Comparison of ENCODE assay signal across 16 mouse cellular contexts in genomic region chr11:113727992-113728391, GRCm38 (mm10). TPM values are rescaled to one million over a fixed set of nuclear protein-coding genes. Genes with fewer than 3 reads are reported as not detected.
DNase-seq lines count a peak whose midpoint lies in the region; ATAC-seq and TF ChIP-seq lines count a peak whose summit lies in the region.
"Had no signal": no experiment of that assay in that cellular context is flagged by ENCODE, and none has a peak within 500 bp of the region (broad histone marks: within the 10 kb centered on the region; RNA-seq: fewer than 3 reads in every experiment).

No protein-coding gene starts in this region.

- no peak for ATAC-seq in limb, embryonic 14.5 days (ENCODE audit: low FRiP score, low read depth)
- ATAC-seq: liver, postnatal 0 days; midbrain, embryonic 15.5 days had no signal

- peaks cover 46% of the 10 kb centered on the region for H3K36me3 ChIP-seq in limb, embryonic 14.5 days (ENCODE audit: control insufficient read depth, insufficient read depth, low read length)
- H3K36me3 ChIP-seq in midbrain, embryonic 10.5 days: peaks cover 81% of the 10 kb centered on the region

- H3K27ac ChIP-seq in gastrocnemius, adult 2 months: peak overlapping the region; percentile 81
- H3K27ac ChIP-seq in layer of hippocampus, adult 2 months: peak overlapping the region; percentile 64; the same call in 1 of the 2 replicates
- H3K27ac ChIP-seq in limb, embryonic 14.5 days (replicated peaks; ENCODE audit: low read depth, low read length): peak overlapping the region; percentile 72
- no peak overlapping the region for H3K27ac ChIP-seq in midbrain, embryonic 10.5 days (replicated peaks)
- H3K27ac ChIP-seq: midbrain, embryonic 15.5 days had no signal

- no peaks in the 10 kb centered on the region for H3K27me3 ChIP-seq in limb, embryonic 14.5 days (ENCODE audit: control insufficient read depth, insufficient read depth, low read length)
- H3K27me3 ChIP-seq in midbrain, embryonic 10.5 days (ENCODE audit: low read depth, poor library complexity, severe bottlenecking): no peaks in the 10 kb centered on the region
- H3K27me3 ChIP-seq: midbrain, embryonic 15.5 days had no signal

- H3K4me1 ChIP-seq in limb, embryonic 14.5 days (ENCODE audit: control insufficient read depth, insufficient read depth, low read length): peaks cover 44% of the 10 kb centered on the region
- peaks cover 28% of the 10 kb centered on the region; the same call in 1 of the 2 replicates for H3K4me1 ChIP-seq in midbrain, embryonic 10.5 days
- H3K4me1 ChIP-seq: midbrain, embryonic 15.5 days had no signal

- WGBS in limb, embryonic 14.5 days: 15% methylated on average over 6 of the region's 6 CpGs
- WGBS in midbrain, embryonic 10.5 days: 82% methylated on average over 6 of the region's 6 CpGs

- intact Hi-C loops in gastrocnemius, adult 2 months (cut with DNase I): no loop called here

- TF ChIP-seq CTCF in gastrocnemius, adult 2 months (IDR thresholded peaks at IDR 0.05): no peak
- no peak for TF ChIP-seq CTCF in layer of hippocampus, adult 2 months (conservative IDR thresholded peaks at IDR 0.05)

- H3K9me3 ChIP-seq in limb, embryonic 14.5 days (ENCODE audit: control insufficient read depth, low read length): no peaks in the 10 kb centered on the region
- no peaks in the 10 kb centered on the region for H3K9me3 ChIP-seq in midbrain, embryonic 10.5 days (replicated peaks)
- H3K9me3 ChIP-seq: midbrain, embryonic 15.5 days had no signal

- TF ChIP-seq POLR2A in limb, embryonic 14.5 days (IDR thresholded peaks at IDR 0.05; ENCODE audit: borderline replicate concordance, extremely low read depth, insufficient read depth, insufficient read length): no peak

- peak overlapping the region; percentile 4 for H3K4me3 ChIP-seq in gastrocnemius, adult 2 months
- no peak overlapping the region for H3K4me3 ChIP-seq in layer of hippocampus, adult 2 months
- H3K4me3 ChIP-seq in limb, embryonic 14.5 days (replicated peaks; ENCODE audit: low read length): no peak overlapping the region
- no peak overlapping the region for H3K4me3 ChIP-seq in midbrain, embryonic 10.5 days
- H3K4me3 ChIP-seq: midbrain, embryonic 15.5 days had no signal

- no peak overlapping the region for H3K9ac ChIP-seq in limb, embryonic 14.5 days (ENCODE audit: low read depth, low read length, severe bottlenecking)
- H3K9ac ChIP-seq: liver, postnatal 0 days; midbrain, embryonic 15.5 days had no signal

- no peak for DNase-seq in gastrocnemius, adult 2 months
- DNase-seq in gastrocnemius, adult 8-10 months (ENCODE audit: low spot score in 2 of 2): no peak
- no peak for DNase-seq in layer of hippocampus, adult 2 months (ENCODE audit: low spot score in 2 of 2)
- no peak for DNase-seq in layer of hippocampus, postnatal 25 days (ENCODE audit: extremely low spot score in 1 of 2, low spot score in 1 of 2)
- peak; percentile 67 for DNase-seq in embryo, embryonic 11 days
- DNase-seq in limb, embryonic 14.5 days (ENCODE audit: low spot score): no peak
- no peak for DNase-seq in midbrain, embryonic 10.5 days (ENCODE audit: low spot score)
- no peak for DNase-seq in testis, postnatal 14 days (ENCODE audit: low spot score)
- DNase-seq: adrenal gland, postnatal 10 days; B cell, adult 2 months; cerebellum, adult 11 months; gastrocnemius, postnatal 10 days; heart, postnatal 14 days; liver, postnatal 0 days had no signal

- H3K4me2 ChIP-seq in limb, embryonic 14.5 days (replicated peaks; ENCODE audit: low read depth, low read length, severe bottlenecking): no peak overlapping the region
- H3K4me2 ChIP-seq: midbrain, embryonic 15.5 days had no signal

RNA-seq across cellular contexts. Expression of gene Cpsf4l, which starts 18.2 kb away (rescaled TPM):
- not detected for total RNA-seq in gastrocnemius, adult 2 months (2021)
- not detected for total RNA-seq in gastrocnemius, adult 8-10 months (2022)
- total RNA-seq in layer of hippocampus, adult 2 months (2021): not detected
- total RNA-seq in layer of hippocampus, postnatal 25 days (2021): under 1 TPM in 1 of 2 experiments, not detected in 1; 0.22 TPM
- 0.88 and 1.3 TPM in 2 replicates for polyA plus RNA-seq in limb, embryonic 14.5 days (2012; rRNA removed)
- 1.2 and 1.3 TPM in 2 replicates for polyA plus RNA-seq in limb, embryonic 14.5 days (2014; fragmentation: Nextera tagmentation; extraction: Ambion mirVana)
- 0.37 and 0.51 TPM in 2 replicates for polyA plus RNA-seq in midbrain, embryonic 10.5 days (2016; fragmentation: Nextera tagmentation; extraction: Ambion mirVana)
- total RNA-seq: gastrocnemius, postnatal 10 days; neutrophil, adult 5-6 weeks had no signal

RNA-seq across cellular contexts. Expression of gene Cdc42ep4, which starts 23.7 kb away (rescaled TPM):
- total RNA-seq in gastrocnemius, adult 2 months (2021): 1 to 10 TPM; 5.2 to 9.1 TPM
- 1 to 10 TPM; 2.8 to 6.4 (median 5.0) TPM for total RNA-seq in gastrocnemius, adult 8-10 months (2022)
- total RNA-seq in layer of hippocampus, adult 2 months (2021): 10 to 100 TPM; 30.5 to 35.2 TPM
- 10 to 100 TPM; 41.4 to 41.8 TPM for total RNA-seq in layer of hippocampus, postnatal 25 days (2021)
- 47.3 and 61.4 TPM in 2 replicates for polyA plus RNA-seq in limb, embryonic 14.5 days (2012; rRNA removed)
- 49.6 and 57.3 TPM in 2 replicates for polyA plus RNA-seq in limb, embryonic 14.5 days (2014; fragmentation: Nextera tagmentation; extraction: Ambion mirVana)
- polyA plus RNA-seq in midbrain, embryonic 10.5 days (2016; fragmentation: Nextera tagmentation; extraction: Ambion mirVana): 91.4 and 105 TPM in 2 replicates

RNA-seq across cellular contexts. Expression of gene D11Wsu47e, which starts 43.8 kb away (rescaled TPM):
- total RNA-seq in gastrocnemius, adult 2 months (2021): 1 to 10 TPM; 4.5 to 6.3 TPM
- 1 to 10 TPM; 3.3 to 5.0 (median 4.4) TPM for total RNA-seq in gastrocnemius, adult 8-10 months (2022)
- 10 to 100 TPM; 13.2 to 16.2 TPM for total RNA-seq in layer of hippocampus, adult 2 months (2021)
- 10 to 100 TPM; 11.8 to 13.5 TPM for total RNA-seq in layer of hippocampus, postnatal 25 days (2021)
- polyA plus RNA-seq in limb, embryonic 14.5 days (2012; rRNA removed): 26.8 and 27.5 TPM in 2 replicates
- 20.9 and 29.5 TPM in 2 replicates for polyA plus RNA-seq in limb, embryonic 14.5 days (2014; fragmentation: Nextera tagmentation; extraction: Ambion mirVana)
- polyA plus RNA-seq in midbrain, embryonic 10.5 days (2016; fragmentation: Nextera tagmentation; extraction: Ambion mirVana): 25.0 and 26.4 TPM in 2 replicates

RNA-seq across cellular contexts. Expression of gene Fam104a, which starts 44.0 kb away (rescaled TPM):
- 10 to 100 TPM; 29.0 to 33.0 TPM for total RNA-seq in gastrocnemius, adult 2 months (2021)
- 10 to 100 TPM; 30.8 to 41.7 (median 36.1) TPM for total RNA-seq in gastrocnemius, adult 8-10 months (2022)
- total RNA-seq in layer of hippocampus, adult 2 months (2021): 10 to 100 TPM; 26.4 to 29.1 TPM
- total RNA-seq in layer of hippocampus, postnatal 25 days (2021): 10 to 100 TPM; 26.6 to 27.9 TPM
- polyA plus RNA-seq in limb, embryonic 14.5 days (2012; rRNA removed): 30.3 and 34.5 TPM in 2 replicates
- polyA plus RNA-seq in limb, embryonic 14.5 days (2014; fragmentation: Nextera tagmentation; extraction: Ambion mirVana): 50.2 and 52.6 TPM in 2 replicates
- polyA plus RNA-seq in midbrain, embryonic 10.5 days (2016; fragmentation: Nextera tagmentation; extraction: Ambion mirVana): 60.5 and 60.9 TPM in 2 replicates
